8 mouse cellular contexts compared by ENCODE assay signal in genomic region chr4:123200771-123201185, GRCm38 (mm10). TPM values are rescaled to one million over a fixed set of nuclear protein-coding genes. Genes with fewer than 3 reads are reported as not detected.
DNase-seq lines count a peak whose midpoint lies in the region; ATAC-seq lines count a peak whose summit lies in the region.

No protein-coding gene starts in this region.

- no peak overlapping the region for H3K27ac ChIP-seq in liver, embryonic 13.5 days
- H3K27ac ChIP-seq in neural tube, embryonic 11.5 days (ENCODE audit: low read depth, low read length), result no peak overlapping the region

- WGBS in liver, embryonic 13.5 days (ENCODE audit: insufficient replicate concordance), result 2% methylated on average over 15 of the region's 15 CpGs
- WGBS in neural tube, embryonic 11.5 days, result under 1% methylated on average over 15 of the region's 15 CpGs

- no peaks in the 10 kb centered on the region for H3K9me3 ChIP-seq in liver, embryonic 13.5 days (replicated peaks)
- H3K9me3 ChIP-seq in neural tube, embryonic 11.5 days (ENCODE audit: control insufficient read depth, low read length), result no peaks in the 10 kb centered on the region

- H3K4me1 ChIP-seq in liver, embryonic 13.5 days (replicated peaks), result peaks cover 7% of the 10 kb centered on the region
- peaks cover 8% of the 10 kb centered on the region for H3K4me1 ChIP-seq in neural tube, embryonic 11.5 days (ENCODE audit: control insufficient read depth, insufficient read depth, low read length)

- H3K4me3 ChIP-seq in liver, embryonic 13.5 days (replicated peaks), result peak overlapping the region; percentile 32; the same call in 1 of the 2 replicates
- H3K4me3 ChIP-seq in neural tube, embryonic 11.5 days (ENCODE audit: low read depth, low read length), result peak overlapping the region; percentile 35

- H3K36me3 ChIP-seq in liver, embryonic 13.5 days, result no peaks in the 10 kb centered on the region
- H3K36me3 ChIP-seq in neural tube, embryonic 11.5 days (ENCODE audit: control insufficient read depth, insufficient read depth, low read length), result no peaks in the 10 kb centered on the region

- peak; percentile 67 to 74 for DNase-seq in B cell, adult 2 months
- peak; percentile 79 for DNase-seq in adrenal gland, adult 2 months
- DNase-seq in embryo, embryonic 11 days, result peak; percentile 89
- peak; percentile 53 for DNase-seq in heart, adult 8-10 months (ENCODE audit: low spot score)
- DNase-seq in kidney, adult 9 months, result peak; percentile 58
- no peak for DNase-seq in liver, embryonic 13.5 days
- DNase-seq in neural tube, embryonic 11.5 days (ENCODE audit: low spot score), result peak; percentile 79
- DNase-seq in thymus, postnatal 10 days (ENCODE audit: low spot score in 2 of 2), result peak; percentile 12 to 61

- peak overlapping the region; percentile 52 for H3K4me2 ChIP-seq in liver, embryonic 13.5 days
- peak overlapping the region; percentile 74 for H3K4me2 ChIP-seq in neural tube, embryonic 11.5 days (ENCODE audit: low read depth)

- no peak for ATAC-seq in liver, embryonic 13.5 days (ENCODE audit: low read depth)
- ATAC-seq in neural tube, embryonic 11.5 days (ENCODE audit: insufficient read depth, low FRiP score, low TSS enrichment), result 0 out of 2 replicates have a peak, but pooled peaks have one; percentile 53

- H3K9ac ChIP-seq in liver, embryonic 13.5 days, result no peak overlapping the region
- no peak overlapping the region for H3K9ac ChIP-seq in neural tube, embryonic 11.5 days (ENCODE audit: low read length)

- peaks cover 83% of the 10 kb centered on the region for H3K27me3 ChIP-seq in liver, embryonic 13.5 days
- H3K27me3 ChIP-seq in neural tube, embryonic 11.5 days (ENCODE audit: control insufficient read depth, insufficient read depth, low read length), result peaks cover 24% of the 10 kb centered on the region

RNA-seq across cellular contexts. Expression of gene Nt5c1a, which starts 0.5 kb away (rescaled TPM):
- 10 to 100 TPM; 38.8 to 82.5 TPM for total RNA-seq in adrenal gland, adult 2 months (2021)
- polyA plus RNA-seq in adrenal gland, adult 2 months (2012; rRNA removed), result 21.3 and 23.3 TPM in 2 replicates
- total RNA-seq in heart, adult 8-10 months (2022), result 10 to 100 TPM; 48.9 to 75.3 (median 70.1) TPM
- not detected in 2 replicates for polyA plus RNA-seq in liver, embryonic 13.5 days (2015; fragmentation: Nextera tagmentation; extraction: Ambion mirVana)
- not detected in 2 replicates for polyA plus RNA-seq in neural tube, embryonic 11.5 days (2014; fragmentation: Nextera tagmentation; extraction: Ambion mirVana)

RNA-seq across cellular contexts. Expression of gene Hpcal4, which starts 17.8 kb away (rescaled TPM):
- 1 to 10 TPM; 3.1 to 5.4 TPM for total RNA-seq in adrenal gland, adult 2 months (2021)
- 3.1 and 4.9 TPM in 2 replicates for polyA plus RNA-seq in adrenal gland, adult 2 months (2012; rRNA removed)
- total RNA-seq in heart, adult 8-10 months (2022), result under 1 TPM; 0.14 to 0.25 (median 0.19) TPM
- polyA plus RNA-seq in liver, embryonic 13.5 days (2015; fragmentation: Nextera tagmentation; extraction: Ambion mirVana), result 0.02 TPM in 1 of 2 replicates, not detected in the other
- 0.80 and 1.7 TPM in 2 replicates for polyA plus RNA-seq in neural tube, embryonic 11.5 days (2014; fragmentation: Nextera tagmentation; extraction: Ambion mirVana)

RNA-seq across cellular contexts. Expression of gene Heyl, which starts 32.6 kb away (rescaled TPM):
- total RNA-seq in adrenal gland, adult 2 months (2021), result 10 to 100 TPM in 1 of 2 experiments, 1 to 10 TPM in 1; 4.3 to 11.5 TPM
- polyA plus RNA-seq in adrenal gland, adult 2 months (2012; rRNA removed), result 4.5 and 5.9 TPM in 2 replicates
- total RNA-seq in heart, adult 8-10 months (2022), result 10 to 100 TPM in 3 of 4 experiments, 1 to 10 TPM in 1; 9.7 to 11.7 (median 10.9) TPM
- 0.80 and 0.99 TPM in 2 replicates for polyA plus RNA-seq in liver, embryonic 13.5 days (2015; fragmentation: Nextera tagmentation; extraction: Ambion mirVana)
- polyA plus RNA-seq in neural tube, embryonic 11.5 days (2014; fragmentation: Nextera tagmentation; extraction: Ambion mirVana), result 27.2 and 34.0 TPM in 2 replicates

Comparison
In these comparisons a context has a peak if more than half of its experiments do, and no peak if none do; other contexts are left out.
1. RNA of gene Nt5c1a, which starts 0.5 kb away (polyA plus RNA-seq): 21.3 to 23.3 TPM in adrenal gland, adult 2 months; not detected in liver, embryonic 13.5 days and not detected in neural tube, embryonic 11.5 days; every median in the first group is over 10 times any median in the second.